Mouse (Mus musculus): Measurements from ENCODE around the gene Col4a4.

Col4a4 gene

GRCm38 (mm10) chr1:82577339-82577738, 9.3 kb downstream of the Col4a4 start:
- DNase-seq, result no peak

- no peak for DNase-seq
Measured at GRCm38 (mm10) chr1:82576182-82576581, 10.5 kb downstream of the Col4a4 start.

GRCm38 (mm10) chr1:82575681-82576080, 11.0 kb downstream of the Col4a4 start:
- DNase-seq, result no peak

- no peak for DNase-seq
Measured at GRCm38 (mm10) chr1:82571758-82572157, 14.9 kb downstream of the Col4a4 start.

- DNase-seq, result no peak
Measured at GRCm38 (mm10) chr1:82569405-82569804, 17.2 kb downstream of the Col4a4 start.

GRCm38 (mm10) chr1:82560223-82560622, 26.4 kb downstream of the Col4a4 start:
- DNase-seq, result no peak

GRCm38 (mm10) chr1:82554889-82555288, 31.8 kb downstream of the Col4a4 start:
- no peak for DNase-seq

- peak; percentile 40 for DNase-seq
Measured at GRCm38 (mm10) chr1:82554443-82554850, 32.2 kb downstream of the Col4a4 start.

GRCm38 (mm10) chr1:82545199-82545960, 41.3 kb downstream of the Col4a4 start:
- no peak for DNase-seq

- DNase-seq, result no peak
Measured at GRCm38 (mm10) chr1:82544419-82545185, 42.0 kb downstream of the Col4a4 start.

GRCm38 (mm10) chr1:82543934-82544333, 42.7 kb downstream of the Col4a4 start:
- no peak for DNase-seq

GRCm38 (mm10) chr1:82540056-82540455, 46.6 kb downstream of the Col4a4 start:
- DNase-seq, result no peak

GRCm38 (mm10) chr1:82537848-82538247, 48.8 kb downstream of the Col4a4 start:
- no peak for DNase-seq

GRCm38 (mm10) chr1:82536515-82537174, 50.0 kb downstream of the Col4a4 start:
- DNase-seq, result no peak

GRCm38 (mm10) chr1:82527931-82528330, 58.7 kb downstream of the Col4a4 start:
- DNase-seq, result no peak

- DNase-seq, result no peak
Measured at GRCm38 (mm10) chr1:82491954-82492353, 94.7 kb downstream of the Col4a4 start.

GRCm38 (mm10) chr1:82486371-82486770, 100.3 kb downstream of the Col4a4 start:
- DNase-seq, result no peak

GRCm38 (mm10) chr1:82482371-82482770, 104.3 kb downstream of the Col4a4 start:
- no peak for DNase-seq

GRCm38 (mm10) chr1:82479696-82480487, 106.8 kb downstream of the Col4a4 start:
- no peak for DNase-seq

GRCm38 (mm10) chr1:82476746-82477145, 109.9 kb downstream of the Col4a4 start:
- no peak for DNase-seq

- no peak for DNase-seq
Measured at GRCm38 (mm10) chr1:82476256-82476655, 110.4 kb downstream of the Col4a4 start.

GRCm38 (mm10) chr1:82475821-82476220, 110.8 kb downstream of the Col4a4 start:
- no peak for DNase-seq

GRCm38 (mm10) chr1:82475254-82475653, 111.4 kb downstream of the Col4a4 start:
- DNase-seq, result no peak
